Mouse (Mus musculus): Measurements from ENCODE around the gene Adck1. TPM values are rescaled to one million over a fixed set of nuclear protein-coding genes. Genes with fewer than 3 reads are reported as not detected.
"Not testable (repeated sequence)": the region's sequence is repeated elsewhere in the genome, so short reads cannot be mapped to it uniquely, and the experiment has no call there.

Adck1 gene
- total RNA-seq, 2 experiments from 2014 or later = 14.9 to 15.5 TPM

- no peak for DNase-seq
- intact Hi-C loops (cut with DNase I) = no loop called here
Measured at GRCm38 (mm10) chr12:88467935-88468465, 107.6 kb downstream of the Adck1 start.

- no peak for DNase-seq
- intact Hi-C loops (cut with DNase I) = no loop called here
Measured at GRCm38 (mm10) chr12:88468691-88469090, 108.3 kb downstream of the Adck1 start.

GRCm38 (mm10) chr12:88471884-88472283 is 111.5 kb downstream of the Adck1 start:
- DNase-seq = not testable (repeated sequence)

GRCm38 (mm10) chr12:88472832-88473231 is 112.5 kb downstream of the Adck1 start:
- DNase-seq = no peak
- intact Hi-C loops (cut with DNase I) = no loop called here

More at GRCm38 (mm10) chr12:88471884-88472283, 111.5 kb downstream of the Adck1 start:
- intact Hi-C loops (cut with DNase I) = not testable (repeated sequence)

GRCm38 (mm10) chr12:88473796-88474195 is 113.4 kb downstream of the Adck1 start:
- no peak for DNase-seq
- intact Hi-C loops (cut with DNase I) = no loop called here

GRCm38 (mm10) chr12:88475833-88476232 is 115.5 kb downstream of the Adck1 start:
- DNase-seq = no peak
- intact Hi-C loops (cut with DNase I) = no loop called here

GRCm38 (mm10) chr12:88476702-88477101 is 116.3 kb downstream of the Adck1 start:
- intact Hi-C loops (cut with DNase I) = no loop called here
- DNase-seq = no peak

- DNase-seq = no peak
Measured at GRCm38 (mm10) chr12:88481657-88482056, 121.3 kb downstream of the Adck1 start.

GRCm38 (mm10) chr12:88490881-88491280 is 130.5 kb downstream of the Adck1 start:
- no peak for DNase-seq
- intact Hi-C loops (cut with DNase I) = no loop called here

More at GRCm38 (mm10) chr12:88481657-88482056, 121.3 kb downstream of the Adck1 start:
- intact Hi-C loops (cut with DNase I) = no loop called here

Other genes with a start within 250 kb of the Adck1 start
- not detected for gene Gm10436, start 178.4 kb upstream of the Adck1 start, total RNA-seq (2021)
- gene Gm8332, start 110.5 kb upstream of the Adck1 start, total RNA-seq (2021) = not detected
- gene Gm5662, start 86.1 kb upstream of the Adck1 start, total RNA-seq (2021) = not detected
- not detected for gene Gm5039, start 36.5 kb upstream of the Adck1 start, total RNA-seq (2021)